Mouse (Mus musculus): ENCODE data around the gene Rfc2. TPM values are rescaled to one million over a fixed set of nuclear protein-coding genes. Genes with fewer than 3 reads are reported as not detected.

The Rfc2 gene
- polyA plus RNA-seq, 2 experiments from 2014 or later = 129 to 149 TPM

Other genes starting within 250 kb of the Rfc2 start
- gene Gtf2ird1, start 124.7 kb upstream of the Rfc2 start, polyA plus RNA-seq (2017; shearing (Covaris generic)) = 1 to 10 TPM; 7.5 to 7.9 TPM
- 1 to 10 TPM in 1 of 2 experiments, under 1 TPM in 1; 0.30 to 1.1 TPM for gene Clip2, start 28.9 kb upstream of the Rfc2 start, polyA plus RNA-seq (2017; shearing (Covaris generic))
- gene Syna, start 21.2 kb upstream of the Rfc2 start, polyA plus RNA-seq (2017; shearing (Covaris generic)) = under 1 TPM in 1 of 2 experiments, not detected in 1; 0.43 TPM
- 1 to 10 TPM; 3.8 to 5.4 TPM for gene Lat2, start 33.7 kb downstream of the Rfc2 start, polyA plus RNA-seq (2017; shearing (Covaris generic))
- 100 to 1,000 TPM; 112 to 143 TPM for gene Eif4h, start 58.1 kb downstream of the Rfc2 start, polyA plus RNA-seq (2017; shearing (Covaris generic))
- 1 to 10 TPM; 3.8 to 4.2 TPM for gene Limk1, start 107.2 kb downstream of the Rfc2 start, polyA plus RNA-seq (2017; shearing (Covaris generic))
- under 1 TPM in 1 of 2 experiments, not detected in 1; 0.15 TPM for gene Eln, start 166.0 kb downstream of the Rfc2 start, polyA plus RNA-seq (2017; shearing (Covaris generic))

Data from activated CD4-positive, CD25-positive, alpha-beta regulatory T cell, adult 4 months (primary cell).